Mouse (Mus musculus) Patski (cell line): ENCODE measurements around the gene Clstn1. TPM values are rescaled to one million over a fixed set of nuclear protein-coding genes. Genes with fewer than 3 reads are reported as not detected.

Source experiments
- ATAC-seq: fragments of 100-300 bp; one replicate; pipeline ENCODE4 v1.8.0; 2021
- CTCF ChIA-PET: fragments of 350-600 bp; sonication (Branson Sonifier 250); formaldehyde crosslinking; loops from one replicate; lab custom pipeline; 2022; ENCODE audit warnings: inconsistent platforms; lab: Charles Lee
- POLR2A ChIA-PET: fragments of 350-600 bp; sonication (Branson Sonifier 250); formaldehyde crosslinking; loops from one replicate; lab custom pipeline; 2022; ENCODE audit warnings: antibody characterized with exemption, inconsistent platforms; lab: Charles Lee
- DNase-seq: peaks from one replicate; pipeline ENCODE4 v3.0.0-alpha.2; 2011; ENCODE audit warnings: low read depth, low spot score
- H3K27me3 ChIP-seq: fragments of 371-371 bp; one replicate; pipeline ENCODE4 v1.5.1; 2021
- CTCF ChIP-seq: fragments of 100-300 bp; IDR thresholded peaks from one replicate; pipeline ENCODE4 v1.5.1; 2021
- in situ Hi-C: fragments of 300-500 bp; cut with MboI; formaldehyde crosslinking; loops from 3 replicates; pipeline ENCODE4 v1.11.1; 2018; ENCODE audit warnings: low pct_unique_long_range_greater_than_20kb, mixed read lengths
- polyA plus RNA-seq: library from polyadenylated mRNA; unstranded; gene quantifications from one replicate; pipeline ENCODE4 v1.2.3, GENCODE M21; 2021

Clstn1 gene
- polyA plus RNA-seq, 1 experiment from 2014 or later = 195 TPM

GRCm38 (mm10) chr4:149594913-149595581, 8.8 kb downstream of the Clstn1 start:
- no peak for DNase-seq
- ChIA-PET POLR2A (no interaction called here), CTCF (no interaction called here)
- TF ChIP-seq CTCF = no peak
- no peaks in the 10 kb centered on the region for H3K27me3 ChIP-seq
- in situ Hi-C loops = no loop called here
- no peak for ATAC-seq

- DNase-seq (no peak), ATAC-seq (no peak)
- TF ChIP-seq CTCF = no peak
- POLR2A ChIA-PET = no interaction called here
- H3K27me3 ChIP-seq = no peaks in the 10 kb centered on the region
- CTCF ChIA-PET = no interaction called here
- in situ Hi-C loops = no loop called here
These were observed 11.5 kb downstream of the Clstn1 start for GRCm38 (mm10) chr4:149597641-149598208.

DNA sequence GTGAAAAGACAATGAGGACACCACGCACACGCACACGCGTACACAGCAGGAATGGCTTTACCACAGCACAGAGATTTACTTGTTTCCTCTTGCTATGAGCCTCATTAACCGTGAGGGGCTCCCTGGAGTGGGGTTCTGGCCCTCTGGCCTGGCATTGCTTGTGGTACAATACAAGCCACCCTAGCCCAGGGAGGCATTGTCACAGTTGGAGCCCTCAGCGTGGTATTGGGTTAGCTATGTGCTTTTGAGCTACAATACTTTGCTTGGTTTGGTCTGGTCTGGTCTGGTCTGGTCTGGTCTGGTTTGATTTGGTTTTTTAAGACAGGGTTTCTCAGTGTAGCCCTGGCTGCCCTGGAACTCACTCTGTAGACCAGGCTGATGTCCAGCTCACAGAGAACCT, 13.3 kb downstream of the Clstn1 start:
- TF ChIP-seq CTCF = no peak
- CTCF ChIA-PET = no interaction called here
- DNase-seq (no peak), ATAC-seq (no peak)
- in situ Hi-C loops = no loop called here
- H3K27me3 ChIP-seq = no peaks in the 10 kb centered on the region
- POLR2A ChIA-PET = interaction anchor here (0.6 kb wide), 1 partner anchor 490 kb away, joined by 3 read pairs; no protein-coding TSS in a partner anchor

- no peak for DNase-seq
- ATAC-seq = no peak
- no peak for TF ChIP-seq CTCF
- ChIA-PET CTCF (no interaction called here), POLR2A (no interaction called here)
- in situ Hi-C loops = loop anchor here (10.0 kb wide), 1 partner anchor 455 kb away; no protein-coding TSS in a partner anchor
- H3K27me3 ChIP-seq = no peaks in the 10 kb centered on the region
These were observed 13.9 kb downstream of the Clstn1 start for GRCm38 (mm10) chr4:149600130-149600529.

GRCm38 (mm10) chr4:149601484-149601883, 15.2 kb downstream of the Clstn1 start:
- ATAC-seq = no peak
- TF ChIP-seq CTCF = no peak
- in situ Hi-C loops = loop anchor here (10.0 kb wide), 1 partner anchor 457 kb away; no protein-coding TSS in a partner anchor
- no peaks in the 10 kb centered on the region for H3K27me3 ChIP-seq
- ChIA-PET CTCF (interaction anchor here (0.6 kb wide), 1 partner anchor 45 kb away, joined by 3 read pairs; no protein-coding TSS in a partner anchor), POLR2A (interaction anchor here (0.5 to 0.7 kb wide), 3 partner anchors 26 to 711 kb away, joined by 3 read pairs; no protein-coding TSS in a partner anchor)
- no peak for DNase-seq

- peak; percentile 13 for DNase-seq
These were observed 16.0 kb downstream of the Clstn1 start for GRCm38 (mm10) chr4:149602236-149602635.

GRCm38 (mm10) chr4:149603860-149604259, 17.6 kb downstream of the Clstn1 start:
- ChIA-PET POLR2A (no interaction called here), CTCF (interaction anchor here (1.6 kb wide), 1 partner anchor 23 kb away, joined by 3 read pairs; no protein-coding TSS in a partner anchor)
- no peak for TF ChIP-seq CTCF
- H3K27me3 ChIP-seq = no peaks in the 10 kb centered on the region
- in situ Hi-C loops = loop anchor here (10.0 kb wide), 1 partner anchor 459 kb away; no protein-coding TSS in a partner anchor
- DNase-seq (no peak), ATAC-seq (no peak)

More at GRCm38 (mm10) chr4:149602236-149602635, 16.0 kb downstream of the Clstn1 start:
- no peak for TF ChIP-seq CTCF
- no peaks in the 10 kb centered on the region for H3K27me3 ChIP-seq
- in situ Hi-C loops = loop anchor here (10.0 kb wide), 1 partner anchor 457 kb away; no protein-coding TSS in a partner anchor
- no peak for ATAC-seq
- ChIA-PET CTCF (interaction anchor here (0.6 to 1.6 kb wide), 3 partner anchors 22 to 49 kb away, joined by 3 read pairs; no protein-coding TSS in a partner anchor), POLR2A (interaction anchor here (0.6 to 0.7 kb wide), 3 partner anchors 240 to 712 kb away, joined by 3 to 4 read pairs (median 3); no protein-coding TSS in a partner anchor)

DNA sequence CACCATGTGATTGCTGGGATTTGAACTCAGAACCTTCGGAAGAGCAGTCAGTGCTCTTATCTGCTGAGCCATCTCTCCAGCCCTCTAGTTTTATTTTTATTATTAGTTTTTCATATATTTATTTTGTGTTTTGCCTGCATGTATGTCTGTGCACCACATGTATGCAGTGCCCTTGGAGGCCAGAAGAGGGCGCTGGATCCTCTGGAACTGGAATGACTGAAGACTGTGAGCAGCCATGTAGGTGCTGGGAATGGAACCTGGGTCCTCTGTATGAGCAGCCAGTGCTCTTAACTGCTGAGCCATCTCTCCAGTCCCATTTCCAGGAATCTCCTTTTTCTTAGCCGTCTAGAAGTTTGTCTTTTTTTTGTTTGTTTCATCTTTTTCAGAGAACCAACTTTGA, 18.2 kb downstream of the Clstn1 start:
- POLR2A ChIA-PET = no interaction called here
- CTCF ChIA-PET = interaction anchor here (0.7 kb wide), 1 partner anchor 55 kb away, joined by 3 read pairs; no protein-coding TSS in a partner anchor
- DNase-seq = no peak
- no peak for ATAC-seq
- in situ Hi-C loops = loop anchor here (10.0 kb wide), 1 partner anchor 460 kb away; no protein-coding TSS in a partner anchor
- no peak for TF ChIP-seq CTCF
- H3K27me3 ChIP-seq = no peaks in the 10 kb centered on the region

GRCm38 (mm10) chr4:149606056-149606455, 19.8 kb downstream of the Clstn1 start:
- ChIA-PET POLR2A (no interaction called here), CTCF (no interaction called here)
- no peak for DNase-seq

DNA sequence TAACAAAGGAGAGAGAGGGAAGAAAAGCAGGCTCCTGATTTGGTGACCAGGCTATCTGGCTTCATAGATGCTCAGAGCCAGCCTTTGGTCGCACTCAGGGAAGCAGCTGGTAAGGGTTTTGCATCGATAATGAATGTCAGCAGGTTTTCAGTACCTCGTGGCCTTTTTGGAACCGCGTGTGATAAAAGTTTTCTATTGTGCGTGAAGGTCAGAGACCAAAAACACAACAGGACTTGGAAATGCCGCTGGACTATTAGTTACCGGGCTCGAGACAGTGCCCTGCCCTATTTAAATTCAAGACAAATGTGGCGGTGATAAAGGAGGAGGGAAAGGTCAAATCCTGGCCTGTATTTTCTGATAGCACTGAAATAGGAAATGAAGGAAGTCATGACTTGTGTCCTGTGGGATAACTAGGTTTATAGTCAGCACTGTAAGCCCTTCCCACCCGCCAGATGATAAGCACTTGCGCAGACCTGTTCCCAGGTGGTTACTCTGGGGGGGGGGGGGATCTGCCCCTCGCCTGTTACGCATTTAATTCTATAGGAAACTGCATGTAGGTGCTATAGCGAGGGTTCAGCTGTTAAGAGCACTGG, 20.6 kb downstream of the Clstn1 start:
- CTCF ChIA-PET = no interaction called here
- TF ChIP-seq CTCF = no peak
- POLR2A ChIA-PET = interaction anchor here (0.6 kb wide), 1 partner anchor 108 kb away, joined by 3 read pairs; no protein-coding TSS in a partner anchor
- DNase-seq = no peak
- no peak for ATAC-seq
- no peaks in the 10 kb centered on the region for H3K27me3 ChIP-seq
- in situ Hi-C loops = loop anchor here (5.0 to 10.0 kb wide), 2 partner anchors 60 to 462 kb away; no protein-coding TSS in a partner anchor

More at GRCm38 (mm10) chr4:149606056-149606455, 19.8 kb downstream of the Clstn1 start:
- in situ Hi-C loops = loop anchor here (5.0 to 10.0 kb wide), 2 partner anchors 59 to 461 kb away; no protein-coding TSS in a partner anchor
- TF ChIP-seq CTCF = no peak
- no peaks in the 10 kb centered on the region for H3K27me3 ChIP-seq
- ATAC-seq = no peak
